Mouse (Mus musculus) frontal cortex, postnatal 25 days (tissue): ENCODE measurements around the gene Ric8b.

Experiments
- DNase-seq, 2 experiments: peaks; one replicate each; pipeline ENCODE4 v3.0.0; 2022; ENCODE audit warnings: low spot score in 2 of 2

The Ric8b gene

DNA sequence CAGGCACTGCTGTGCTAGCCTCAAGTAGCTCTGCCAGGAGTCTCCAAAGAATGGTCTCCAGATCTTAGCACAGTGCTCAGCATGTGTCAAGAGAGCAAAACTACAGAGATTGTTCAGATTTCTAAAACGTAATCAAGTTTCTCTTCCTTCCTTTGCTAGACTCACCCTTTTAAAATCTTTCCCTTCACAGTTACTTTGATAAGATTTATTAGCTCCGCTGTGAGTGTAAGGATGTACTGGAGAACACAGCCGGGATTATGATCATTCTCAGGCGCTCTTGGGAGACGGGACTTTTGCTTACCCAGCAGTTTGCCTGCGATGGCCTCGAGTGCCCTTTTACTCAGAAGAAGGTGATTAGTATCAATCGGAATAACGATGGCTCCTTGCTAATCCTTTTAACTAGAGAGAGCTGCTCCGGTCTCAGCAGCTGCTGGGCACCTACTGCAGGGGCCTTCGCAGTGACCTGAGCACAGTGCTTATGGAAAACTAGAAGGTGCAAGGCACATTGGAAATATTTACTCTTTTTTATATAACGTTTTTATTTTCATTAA is 43.0 kb downstream of the Ric8b start:
- no peak for DNase-seq

DNA sequence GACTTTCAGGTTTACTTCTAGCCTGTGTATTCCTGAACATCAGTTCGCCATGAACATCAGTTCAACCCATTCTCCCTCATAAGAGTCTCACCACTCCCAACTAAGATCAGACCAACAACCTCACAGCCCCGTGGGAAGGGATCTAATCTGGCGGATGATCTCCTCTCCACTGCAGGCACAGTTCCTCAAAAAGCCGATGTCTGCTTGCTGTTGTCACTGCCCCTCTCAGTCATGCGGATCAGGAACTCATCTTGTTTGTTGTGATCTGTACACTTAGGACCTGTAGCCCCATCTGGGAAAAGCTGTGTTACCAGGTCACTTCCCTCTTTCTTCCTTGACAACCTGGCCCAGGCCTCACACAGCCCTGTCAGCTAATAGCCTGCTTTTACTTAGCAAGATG is 45.7 kb downstream of the Ric8b start:
- no peak for DNase-seq

DNA sequence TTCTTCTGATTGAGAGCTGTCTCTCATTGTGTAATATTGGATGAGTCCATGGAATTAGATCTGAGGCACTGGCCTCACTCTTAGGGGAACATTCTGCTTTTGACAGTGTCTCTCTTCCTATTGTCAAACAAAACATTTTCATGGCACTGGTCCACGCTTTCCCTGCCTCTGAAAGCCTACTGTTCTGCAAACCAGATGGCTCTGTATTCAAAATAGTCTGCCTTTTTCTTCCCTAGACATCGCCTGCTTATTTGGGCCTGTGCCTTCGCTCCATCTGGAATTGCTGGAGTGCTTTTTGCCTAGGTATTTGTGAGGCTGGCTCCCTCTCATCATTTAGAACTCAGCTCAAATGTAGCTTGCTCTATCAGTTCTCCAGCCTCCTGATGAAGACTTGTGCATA is 46.3 kb downstream of the Ric8b start:
- peak in 1 of 2 experiments; percentile 56 for DNase-seq

DNA sequence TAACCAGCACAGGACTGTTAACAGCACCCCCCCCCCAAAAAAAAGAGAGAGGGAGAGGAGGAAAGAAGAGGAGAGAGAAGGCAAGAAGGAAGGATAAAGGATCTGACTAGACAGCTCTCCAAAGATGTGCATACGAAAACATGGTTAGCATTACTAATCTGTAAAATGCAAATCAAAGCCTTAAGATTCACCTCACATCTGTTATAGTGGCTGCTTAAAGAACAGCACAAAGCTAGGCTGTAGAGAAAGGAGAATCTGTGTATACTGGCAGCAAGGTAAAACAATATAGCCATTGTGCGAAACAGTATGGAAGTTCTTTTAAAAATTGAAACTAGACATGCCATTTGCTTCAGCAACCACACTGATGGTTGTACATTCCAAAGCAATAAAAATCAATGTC is 49.1 kb downstream of the Ric8b start:
- no peak for DNase-seq

DNA sequence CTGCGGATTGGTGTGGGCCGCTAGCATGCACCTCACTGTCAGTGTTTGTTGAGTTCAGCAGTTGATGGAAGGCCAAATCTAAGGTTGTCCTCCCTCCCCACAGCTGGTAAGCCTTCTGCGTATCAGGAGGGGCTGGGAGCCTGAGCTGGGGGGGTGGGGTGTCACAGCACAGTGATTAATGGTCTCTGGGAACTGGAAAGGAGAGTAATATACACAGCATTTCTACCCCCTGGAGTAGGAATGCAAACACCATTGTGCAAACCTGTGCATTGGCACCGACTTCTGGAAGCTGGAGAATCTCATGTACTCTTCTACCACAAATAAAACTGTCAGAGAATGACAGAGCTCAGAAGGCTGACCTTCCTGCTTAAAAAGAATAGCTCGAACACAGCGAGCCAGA is 50.2 kb downstream of the Ric8b start:
- DNase-seq: no peak

DNA sequence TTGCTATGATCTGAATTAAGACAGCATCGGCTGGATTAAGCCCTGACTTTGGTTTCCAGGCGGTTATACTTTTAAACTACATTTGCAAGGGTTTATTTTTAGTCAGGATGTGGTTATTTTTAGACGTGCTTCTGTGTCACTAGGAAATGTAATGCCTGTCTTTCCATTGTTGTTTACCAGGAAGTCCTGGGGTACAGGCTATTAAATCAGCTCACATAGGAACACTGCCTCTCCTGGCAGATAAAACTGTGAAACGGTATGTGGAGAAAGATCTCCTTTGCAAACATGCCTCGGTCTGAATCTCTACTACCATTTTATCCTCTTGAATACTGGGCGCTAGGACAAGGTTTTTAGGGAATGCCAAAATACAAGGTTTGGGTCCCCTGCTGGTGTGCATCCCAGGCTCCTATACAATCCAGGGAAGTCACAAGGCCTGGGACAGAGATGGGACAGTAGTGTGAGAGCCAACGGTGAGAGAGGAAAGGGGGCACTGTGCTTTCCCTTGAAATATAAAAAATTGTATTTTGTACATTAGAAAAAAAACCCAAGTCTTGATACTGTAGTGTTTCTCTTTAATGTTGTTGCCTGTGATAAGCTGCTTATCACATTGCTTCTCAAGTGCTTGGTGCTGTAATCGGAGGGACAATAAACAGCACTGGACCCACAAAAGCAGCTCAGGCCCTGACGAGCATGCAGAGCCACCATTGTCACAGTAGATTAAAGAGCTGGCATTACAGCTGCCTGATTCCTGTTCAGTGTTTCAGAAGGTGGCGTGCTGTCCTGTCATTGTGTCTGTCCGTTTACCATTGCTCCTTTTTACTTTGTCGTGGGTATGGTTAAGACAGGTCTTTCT is 51.7 kb downstream of the Ric8b start:
- DNase-seq: no peak

DNA sequence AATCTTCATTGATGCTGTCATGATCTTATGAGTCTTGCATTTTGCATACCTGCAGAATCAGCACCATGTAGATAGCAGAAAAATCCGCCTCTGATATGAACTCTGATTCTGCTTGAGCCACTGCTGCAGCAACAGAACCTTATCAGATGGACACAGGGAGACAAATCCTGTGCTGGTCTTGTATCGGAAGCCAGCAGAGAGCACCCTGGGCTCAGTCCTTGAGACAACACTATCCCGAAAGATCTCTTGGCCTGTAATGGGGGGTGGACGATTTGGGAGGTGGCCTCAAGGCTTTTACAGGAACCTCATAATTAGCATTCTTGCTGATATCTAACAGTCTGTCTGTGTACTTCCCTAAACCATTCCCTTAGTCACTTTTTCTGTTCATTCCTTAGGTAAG is 57.8 kb downstream of the Ric8b start:
- DNase-seq: no peak

DNA sequence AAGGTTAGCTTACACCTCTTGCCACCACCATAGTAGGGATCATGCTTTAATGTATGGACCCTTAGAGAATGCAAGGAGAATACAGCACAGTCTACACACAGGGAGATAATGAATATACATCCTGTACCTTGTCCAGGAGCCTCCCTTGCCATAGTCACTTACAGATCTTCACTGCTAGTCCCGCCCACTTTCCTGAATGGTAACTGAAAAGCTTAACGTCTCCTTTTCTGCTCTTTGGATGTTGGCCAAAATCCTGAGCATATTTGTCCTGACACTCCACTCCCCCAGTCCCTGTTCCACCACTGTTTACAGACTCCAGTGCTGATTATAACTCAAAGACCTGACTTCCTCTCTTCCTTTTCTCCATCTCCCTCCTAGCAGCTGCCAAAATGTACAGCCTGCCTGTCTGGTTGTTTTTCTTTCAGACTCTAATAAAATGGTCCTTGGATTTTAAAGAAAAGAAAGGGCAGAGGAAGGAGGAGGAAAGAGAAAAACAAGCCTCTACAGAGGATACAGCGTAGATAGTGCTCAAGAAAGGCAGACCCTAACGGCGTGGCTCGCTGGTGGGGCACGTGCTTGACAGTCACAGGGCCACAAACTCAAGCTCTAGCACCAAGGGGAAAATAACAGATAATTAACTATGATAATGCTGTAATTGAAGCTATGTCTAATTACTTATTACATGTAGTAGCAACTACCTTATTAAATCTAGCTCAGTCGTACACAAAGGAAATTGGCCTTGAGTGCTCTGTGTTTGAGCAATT is 59.4 kb downstream of the Ric8b start:
- DNase-seq: no peak

DNA sequence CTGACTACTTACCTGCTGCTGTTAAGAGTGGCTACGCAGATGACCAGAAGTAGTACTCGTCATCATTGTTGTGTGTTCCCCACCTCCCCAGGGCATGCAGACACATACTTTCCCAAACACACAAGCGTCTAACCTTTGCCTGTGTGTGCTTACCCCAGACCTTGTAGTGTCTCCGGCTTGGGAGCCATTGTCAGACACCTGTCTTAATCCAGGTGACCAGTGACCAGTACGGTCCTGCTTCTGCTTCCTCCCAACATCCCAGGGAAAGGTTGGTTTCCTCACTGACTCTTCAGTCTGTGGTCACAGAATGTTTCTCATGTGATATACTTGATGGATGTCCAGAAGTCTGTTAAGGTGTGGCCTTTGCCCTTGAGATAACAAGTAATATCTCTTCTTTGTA is 62.9 kb downstream of the Ric8b start:
- DNase-seq: no peak

DNA sequence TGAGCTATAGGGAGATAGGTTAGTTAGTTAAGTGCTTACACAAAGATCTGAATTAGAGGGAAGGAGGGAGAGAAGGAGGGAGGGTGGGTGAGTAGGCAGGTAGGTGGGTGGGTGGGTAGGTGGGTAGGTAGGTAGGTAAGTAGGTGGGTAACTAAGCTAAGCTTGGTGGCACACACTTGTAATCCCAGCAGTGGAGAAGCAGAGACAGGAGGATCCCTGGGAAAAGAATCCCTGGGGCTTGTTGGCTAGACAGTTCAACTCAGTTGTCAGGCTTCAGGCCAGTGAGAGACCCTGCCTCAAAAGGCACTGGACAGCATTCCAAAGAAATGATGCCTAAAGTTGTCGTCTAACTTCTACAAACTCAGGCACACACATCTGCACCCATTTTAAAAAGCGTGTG is 64.0 kb downstream of the Ric8b start:
- DNase-seq: no peak

DNA sequence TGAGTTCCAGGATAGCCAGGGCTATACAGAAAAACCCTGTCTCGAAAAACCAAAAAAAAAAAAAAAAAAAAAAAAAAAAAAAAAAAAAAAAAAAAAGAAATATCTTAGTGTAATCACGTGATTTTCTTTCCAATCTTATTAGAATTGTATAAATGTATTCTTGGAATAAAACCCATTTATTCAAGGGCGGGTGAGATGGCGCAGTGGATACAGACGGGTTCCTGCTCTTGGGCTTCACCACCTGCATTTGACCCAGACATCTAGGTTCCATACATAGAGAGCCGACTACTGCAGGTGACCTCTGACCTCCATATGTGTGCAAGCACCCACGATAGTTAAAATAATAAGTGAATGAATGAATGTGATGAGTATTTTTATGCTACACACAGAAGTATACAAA is 65.3 kb downstream of the Ric8b start:
- no peak for DNase-seq

DNA sequence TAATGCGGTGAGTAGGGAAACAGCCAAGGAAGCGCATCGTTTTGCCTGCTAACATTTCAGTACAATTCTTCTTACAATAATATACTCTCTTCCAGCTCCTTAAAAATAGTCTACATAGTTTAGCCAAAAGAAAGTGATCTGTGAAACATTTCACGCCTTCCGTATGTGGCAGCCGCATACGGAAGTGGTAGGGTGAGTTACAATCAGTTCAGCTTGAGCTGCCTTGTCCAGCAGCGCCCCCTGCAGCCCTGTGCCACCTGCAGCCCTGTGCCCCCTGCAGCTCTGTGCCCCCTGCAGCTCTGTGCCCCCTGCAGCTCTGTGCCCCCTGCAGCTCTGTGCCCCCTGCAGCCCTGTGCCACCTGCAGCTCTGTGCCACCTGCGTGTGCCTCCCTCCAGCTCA is 68.5 kb downstream of the Ric8b start:
- DNase-seq: peak; percentile 46

DNA sequence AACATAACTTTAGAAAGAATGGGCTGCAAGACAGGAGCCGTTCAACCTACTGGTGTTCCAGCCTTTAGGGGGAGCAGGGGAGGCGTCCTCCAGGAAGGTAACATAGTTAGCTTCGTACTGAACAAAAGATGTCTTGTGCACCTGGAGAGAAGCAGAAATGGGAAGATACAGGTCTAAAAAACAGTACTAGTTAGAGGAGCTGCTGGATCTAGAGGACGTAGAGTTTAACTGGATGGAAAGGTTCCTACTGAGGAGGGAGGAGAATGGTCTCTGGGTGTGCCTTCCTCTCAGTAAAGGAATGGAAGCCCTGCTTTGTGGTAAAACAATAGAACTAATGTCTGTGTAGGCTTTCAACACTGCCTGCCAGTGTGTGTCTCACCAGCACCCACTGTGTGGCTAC is 70.2 kb downstream of the Ric8b start:
- no peak for DNase-seq

DNA sequence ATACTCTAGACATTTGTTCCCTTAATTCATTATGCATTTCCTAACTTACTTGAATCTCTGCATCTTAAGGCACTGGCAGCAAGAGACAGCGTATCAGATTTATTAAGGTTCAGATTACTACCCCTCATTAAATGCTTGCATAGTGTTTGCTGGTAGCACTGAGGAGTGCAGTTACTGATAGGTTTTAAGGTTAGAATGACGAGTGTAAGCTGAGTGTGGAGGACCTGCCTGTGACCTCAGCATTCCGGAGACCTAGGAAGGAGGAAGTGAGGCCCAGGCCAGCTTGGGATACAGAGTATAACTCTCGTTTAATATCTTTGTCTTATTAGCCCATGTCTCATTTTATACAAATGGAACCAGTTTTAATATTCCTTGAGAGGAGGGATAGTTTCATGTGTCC is 71.2 kb downstream of the Ric8b start:
- DNase-seq: no peak

DNA sequence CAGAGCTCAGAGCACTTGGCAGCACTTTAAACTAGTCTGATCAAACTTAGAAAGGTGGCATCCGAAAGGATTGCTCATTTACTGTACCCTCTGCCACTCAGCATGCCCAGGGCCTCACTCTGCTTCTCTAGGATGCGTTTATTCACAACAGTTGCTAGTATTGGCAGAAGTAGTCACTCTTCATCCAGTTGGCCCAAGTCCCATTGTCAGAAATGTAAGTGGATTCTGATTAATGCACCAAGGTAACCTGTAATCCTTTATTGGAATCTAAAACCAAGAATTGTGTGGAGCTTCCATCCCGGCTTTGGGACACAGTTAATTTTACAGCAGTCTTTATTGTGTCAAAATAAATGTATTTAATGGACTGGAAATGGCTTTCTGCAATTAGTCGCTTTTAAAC is 76.9 kb downstream of the Ric8b start:
- DNase-seq: no peak

DNA sequence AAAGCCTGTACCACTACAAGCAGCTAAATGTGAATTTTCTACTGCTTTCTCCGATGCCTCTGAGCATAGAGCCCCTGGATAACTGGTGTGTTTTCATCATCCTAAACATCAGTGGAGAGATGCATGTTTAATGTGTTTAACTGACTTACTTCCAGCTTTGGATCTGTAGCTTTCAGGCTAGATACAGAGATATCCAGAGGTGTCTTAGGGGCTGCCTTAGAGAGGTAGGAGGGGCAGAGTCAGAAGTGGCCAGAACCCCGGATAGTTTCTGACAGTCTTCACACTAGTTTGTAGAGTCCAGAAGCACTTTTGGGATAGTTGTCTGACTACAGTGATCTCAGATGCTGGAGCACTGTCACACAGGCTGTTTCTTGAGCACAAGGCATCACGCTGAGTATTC is 77.6 kb downstream of the Ric8b start:
- DNase-seq: no peak

DNA sequence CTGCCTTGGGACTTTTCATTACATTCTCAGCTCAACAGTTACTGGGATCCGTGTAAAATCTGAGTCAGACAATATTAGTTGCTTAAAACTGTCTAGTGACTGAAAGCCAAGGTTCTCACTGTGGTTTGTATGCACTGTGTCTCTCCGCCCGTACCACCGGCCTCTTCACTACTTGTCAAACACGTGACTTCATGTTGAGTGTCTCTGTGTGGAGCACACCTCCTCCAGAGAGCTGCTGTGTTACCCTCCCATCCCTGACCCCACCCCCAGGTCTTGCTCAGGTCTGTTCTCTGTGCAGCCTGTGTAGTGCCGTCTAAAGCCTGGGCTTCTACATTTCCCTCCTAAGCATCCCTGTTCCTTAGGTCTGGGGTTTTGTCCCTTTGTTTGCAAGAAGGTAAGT is 79.0 kb downstream of the Ric8b start:
- no peak for DNase-seq

DNA sequence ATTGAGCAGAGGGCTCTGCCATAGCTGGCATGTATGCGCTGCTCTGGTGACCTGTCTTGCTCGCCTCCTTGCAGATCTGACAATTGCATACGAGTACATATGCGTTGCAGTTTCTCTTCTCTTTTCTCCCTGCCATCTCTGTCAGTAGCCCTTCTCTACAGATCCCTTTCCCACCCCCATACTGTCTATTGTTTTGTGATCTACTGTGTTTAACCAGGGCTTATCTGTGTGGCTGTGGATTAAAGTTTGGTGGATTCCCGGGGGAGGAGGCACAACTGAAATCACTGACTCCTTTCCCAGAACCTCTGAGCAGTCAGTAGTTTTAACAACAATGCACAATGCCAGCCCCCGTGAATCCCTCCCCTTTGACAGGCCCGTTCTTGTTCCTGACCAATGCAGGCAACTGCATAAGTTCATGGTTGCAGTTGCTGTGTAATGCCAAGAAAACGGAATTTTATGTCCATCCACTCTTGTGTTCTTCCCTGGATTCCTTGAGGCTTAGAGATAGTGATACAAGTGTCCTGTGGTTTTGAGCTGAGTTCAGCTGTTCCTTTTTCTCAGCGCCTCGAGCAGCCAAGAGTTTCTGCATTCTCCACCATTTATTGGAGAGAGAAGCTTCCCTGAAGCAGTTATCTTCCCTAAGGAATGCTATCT is 80.3 kb downstream of the Ric8b start:
- DNase-seq: no peak

DNA sequence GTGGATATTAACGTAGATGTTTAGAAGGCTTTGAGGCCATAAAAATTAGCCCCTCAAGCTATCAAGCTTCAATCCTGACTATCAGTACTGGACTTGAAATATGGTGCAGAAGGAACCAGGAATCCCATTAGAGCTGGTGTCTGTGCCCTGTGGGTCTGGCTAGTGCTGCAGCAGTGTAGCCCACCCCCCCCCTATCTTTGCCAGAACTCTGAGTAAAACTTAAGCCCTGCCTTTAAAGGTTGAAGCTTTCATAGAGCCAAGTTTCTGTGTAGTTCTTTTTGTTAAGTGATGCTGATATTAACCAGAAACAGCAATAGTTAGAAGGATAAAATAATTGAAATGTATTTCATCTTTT is 80.8 kb downstream of the Ric8b start:
- no peak for DNase-seq

DNA sequence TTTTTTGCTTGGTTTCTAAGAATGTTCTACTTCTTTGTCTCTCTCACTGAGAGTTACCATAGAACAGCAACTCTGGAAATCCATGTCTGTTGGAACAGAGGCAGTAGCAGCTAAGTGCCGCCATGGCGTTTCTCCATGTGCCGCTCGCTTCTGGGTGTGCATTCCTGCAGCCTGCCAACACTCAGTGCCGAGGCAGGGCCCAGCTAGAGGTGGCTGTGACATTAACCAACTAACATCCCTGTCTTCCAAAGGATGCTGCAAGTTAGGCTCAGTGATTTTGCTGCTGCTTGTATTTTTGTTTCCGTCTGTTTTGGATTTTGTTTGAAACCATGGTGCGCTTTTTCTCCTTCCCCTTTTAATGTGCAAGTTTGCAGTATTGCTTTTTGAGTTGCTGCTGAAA is 84.5 kb downstream of the Ric8b start:
- DNase-seq: no peak

DNA sequence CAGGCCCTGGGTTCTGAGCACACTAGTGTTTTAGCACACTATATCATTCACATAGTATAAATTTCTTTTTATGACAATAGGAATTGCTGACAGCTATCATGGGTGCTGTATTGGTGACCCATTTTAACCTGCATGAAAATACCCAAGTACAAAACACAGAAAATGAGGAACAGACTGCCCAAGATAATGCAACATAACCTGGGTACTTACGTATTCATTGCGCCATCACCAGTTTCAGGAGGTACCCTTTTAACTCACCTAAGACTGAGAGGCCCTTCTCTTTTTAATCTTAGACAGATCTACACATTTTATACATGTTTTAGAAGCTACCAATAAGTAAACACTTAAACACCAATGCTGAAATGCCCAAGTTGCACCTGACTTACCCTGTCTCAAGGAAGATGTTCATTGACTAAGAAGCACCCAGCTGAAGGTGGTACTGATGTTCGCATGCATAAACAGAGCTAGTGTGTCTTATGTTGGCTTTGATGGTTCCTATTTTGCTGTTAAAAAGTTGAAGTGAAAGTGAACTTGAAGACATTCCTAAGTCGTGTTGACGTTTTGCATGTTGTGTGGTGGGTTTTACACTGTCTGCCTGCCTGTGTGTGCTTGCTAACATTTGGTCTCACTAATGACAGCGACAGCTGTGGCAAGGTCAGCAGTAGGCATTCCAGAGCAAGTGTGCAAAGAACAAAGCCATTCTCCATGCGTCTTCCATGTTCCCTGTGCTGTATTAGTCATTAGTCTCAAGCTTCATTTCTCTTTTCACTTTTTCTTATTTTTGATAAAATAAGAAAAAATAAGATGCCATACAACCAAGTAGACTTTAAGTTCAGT is 86.0 kb downstream of the Ric8b start:
- no peak for DNase-seq
